Mouse (Mus musculus): ENCODE results near the gene Gm13277.

DNA sequence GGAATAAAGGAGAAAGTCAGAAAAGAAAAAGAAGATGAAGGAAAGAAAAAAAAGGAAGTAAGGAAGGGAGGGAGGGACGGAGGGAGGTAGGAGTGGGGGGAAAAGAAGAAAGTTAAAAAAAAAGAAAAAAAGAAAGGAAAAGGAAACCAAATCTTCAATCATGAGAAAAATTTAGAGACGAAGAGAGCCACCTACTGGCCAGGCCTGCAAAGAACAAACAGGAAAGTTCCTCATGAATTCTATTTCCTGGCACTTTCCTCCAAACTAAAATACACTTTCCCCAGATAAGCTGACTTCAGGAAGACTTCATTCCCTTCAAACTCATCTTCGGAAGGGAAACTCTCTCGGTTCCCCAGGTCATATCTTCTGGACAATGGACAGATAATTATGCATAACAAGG, 42.1 kb downstream of the Gm13277 start:
- TF ChIP-seq CTCF (IDR thresholded peaks at IDR 0.05; ENCODE audit: low read depth) (no peak; the same call in 1 of the 2 replicates), EP300 (IDR thresholded peaks at IDR 0.05; ENCODE audit: low read depth) (no peak)

Measured in liver, embryonic 14.5 days (tissue).